Mouse (Mus musculus): ENCODE data around the gene Fam83g. TPM values are rescaled to one million over a fixed set of nuclear protein-coding genes. Genes with fewer than 3 reads are reported as not detected.

Gene Fam83g
- polyA plus RNA-seq, 1 experiment from 2014 or later = 0.56 TPM

GRCm38 (mm10) chr11:61686141-61686540, 2.2 kb downstream of the Fam83g start:
- no peak overlapping the region for H3K4me2 ChIP-seq (replicated peaks)
- H3K4me3 ChIP-seq = no peak overlapping the region
- 65% methylated on average over 2 of the region's 2 CpGs for WGBS
- H3K36me3 ChIP-seq = no peaks in the 10 kb centered on the region
- H3K27ac ChIP-seq = no peak overlapping the region
- no peak overlapping the region for H3K9ac ChIP-seq
- H3K4me1 ChIP-seq = peaks cover 9% of the 10 kb centered on the region; the same call in 1 of the 2 replicates
- peaks cover 42% of the 10 kb centered on the region for H3K27me3 ChIP-seq (replicated peaks)
- no peak for ATAC-seq (ENCODE audit: low FRiP score, low read depth)
- no peaks in the 10 kb centered on the region for H3K9me3 ChIP-seq

- H3K27ac ChIP-seq = no peak overlapping the region
- no peaks in the 10 kb centered on the region for H3K9me3 ChIP-seq
- H3K9ac ChIP-seq = no peak overlapping the region
- no peak overlapping the region for H3K4me2 ChIP-seq (replicated peaks)
- 41% methylated on average over 10 of the region's 10 CpGs for WGBS
- peaks cover 9% of the 10 kb centered on the region; the same call in 1 of the 2 replicates for H3K4me1 ChIP-seq
- ATAC-seq (ENCODE audit: low FRiP score, low read depth) = no peak
- H3K4me3 ChIP-seq = no peak overlapping the region
- peaks cover 42% of the 10 kb centered on the region for H3K27me3 ChIP-seq (replicated peaks)
- no peaks in the 10 kb centered on the region for H3K36me3 ChIP-seq
These were observed 3.1 kb downstream of the Fam83g start for GRCm38 (mm10) chr11:61686906-61687453.

- no peak for ATAC-seq (ENCODE audit: low FRiP score, low read depth)
- Histone ChIP-seq H3K4me1 (peaks cover 9% of the 10 kb centered on the region; the same call in 1 of the 2 replicates), H3K27me3 (replicated peaks) (peaks cover 42% of the 10 kb centered on the region), H3K4me3 (no peak overlapping the region), H3K4me2 (replicated peaks) (no peak overlapping the region), H3K9me3 (no peaks in the 10 kb centered on the region), H3K9ac (no peak overlapping the region), H3K27ac (no peak overlapping the region), H3K36me3 (no peaks in the 10 kb centered on the region)
- WGBS = 50% methylated on average over 2 of the region's 2 CpGs
These were observed 3.7 kb downstream of the Fam83g start for GRCm38 (mm10) chr11:61687595-61687994.

GRCm38 (mm10) chr11:61692996-61693395, 9.1 kb downstream of the Fam83g start:
- 90% methylated on average over 5 of the region's 5 CpGs for WGBS
- Histone ChIP-seq H3K4me2 (replicated peaks) (no peak overlapping the region), H3K36me3 (no peaks in the 10 kb centered on the region), H3K27me3 (replicated peaks) (no peaks in the 10 kb centered on the region), H3K4me1 (no peaks in the 10 kb centered on the region), H3K4me3 (no peak overlapping the region), H3K27ac (no peak overlapping the region), H3K9me3 (no peaks in the 10 kb centered on the region), H3K9ac (no peak overlapping the region)
- no peak for ATAC-seq (ENCODE audit: low FRiP score, low read depth)

GRCm38 (mm10) chr11:61698852-61699251, 15.0 kb downstream of the Fam83g start:
- Histone ChIP-seq H3K9ac (no peak overlapping the region), H3K4me2 (replicated peaks) (no peak overlapping the region), H3K27ac (no peak overlapping the region), H3K4me3 (no peak overlapping the region), H3K9me3 (no peaks in the 10 kb centered on the region), H3K27me3 (replicated peaks) (no peaks in the 10 kb centered on the region), H3K4me1 (peaks cover 17% of the 10 kb centered on the region; the same call in 1 of the 2 replicates), H3K36me3 (no peaks in the 10 kb centered on the region)
- no peak for ATAC-seq (ENCODE audit: low FRiP score, low read depth)

- Histone ChIP-seq H3K4me2 (replicated peaks) (no peak overlapping the region), H3K4me3 (no peak overlapping the region), H3K9ac (no peak overlapping the region), H3K36me3 (no peaks in the 10 kb centered on the region), H3K4me1 (peaks cover 17% of the 10 kb centered on the region; the same call in 1 of the 2 replicates), H3K27ac (no peak overlapping the region), H3K27me3 (replicated peaks) (no peaks in the 10 kb centered on the region), H3K9me3 (no peaks in the 10 kb centered on the region)
- ATAC-seq (ENCODE audit: low FRiP score, low read depth) = no peak
- WGBS = 88% methylated on average over 5 of the region's 5 CpGs
These were observed 15.6 kb downstream of the Fam83g start for GRCm38 (mm10) chr11:61699460-61699859.

GRCm38 (mm10) chr11:61699933-61700332, 16.0 kb downstream of the Fam83g start:
- Histone ChIP-seq H3K9me3 (no peaks in the 10 kb centered on the region), H3K4me2 (replicated peaks) (no peak overlapping the region), H3K4me3 (no peak overlapping the region), H3K4me1 (peaks cover 17% of the 10 kb centered on the region; the same call in 1 of the 2 replicates), H3K9ac (no peak overlapping the region), H3K27ac (no peak overlapping the region), H3K27me3 (replicated peaks) (no peaks in the 10 kb centered on the region), H3K36me3 (no peaks in the 10 kb centered on the region)
- 61% methylated on average over 4 of the region's 4 CpGs for whole genome bisulfite sequencing
- ATAC-seq (ENCODE audit: low FRiP score, low read depth) = 0 out of 2 replicates have a peak, but pooled peaks have one; percentile 9

GRCm38 (mm10) chr11:61701696-61702095, 17.8 kb downstream of the Fam83g start:
- H3K27me3 ChIP-seq (replicated peaks) = no peaks in the 10 kb centered on the region
- 40% methylated on average over 5 of the region's 5 CpGs for WGBS
- H3K36me3 ChIP-seq = no peaks in the 10 kb centered on the region
- H3K27ac ChIP-seq = no peak overlapping the region
- H3K4me1 ChIP-seq = peaks cover 17% of the 10 kb centered on the region; the same call in 1 of the 2 replicates
- H3K9ac ChIP-seq = no peak overlapping the region
- H3K4me3 ChIP-seq = no peak overlapping the region
- H3K9me3 ChIP-seq = no peaks in the 10 kb centered on the region
- H3K4me2 ChIP-seq (replicated peaks) = no peak overlapping the region
- ATAC-seq (ENCODE audit: low FRiP score, low read depth) = no peak

GRCm38 (mm10) chr11:61702494-61702893, 18.6 kb downstream of the Fam83g start:
- 96% methylated on average over 5 of the region's 5 CpGs for WGBS
- H3K9me3 ChIP-seq = no peaks in the 10 kb centered on the region
- H3K4me2 ChIP-seq (replicated peaks) = no peak overlapping the region
- ATAC-seq (ENCODE audit: low FRiP score, low read depth) = no peak
- H3K27ac ChIP-seq = no peak overlapping the region
- H3K4me1 ChIP-seq = peaks cover 17% of the 10 kb centered on the region; the same call in 1 of the 2 replicates
- no peak overlapping the region for H3K9ac ChIP-seq
- H3K36me3 ChIP-seq = no peaks in the 10 kb centered on the region
- no peaks in the 10 kb centered on the region for H3K27me3 ChIP-seq (replicated peaks)
- H3K4me3 ChIP-seq = no peak overlapping the region

- no peaks in the 10 kb centered on the region for H3K36me3 ChIP-seq
These were observed 21.7 kb downstream of the Fam83g start for GRCm38 (mm10) chr11:61705581-61705980.

GRCm38 (mm10) chr11:61706232-61706631, 22.3 kb downstream of the Fam83g start:
- Histone ChIP-seq H3K9me3 (no peaks in the 10 kb centered on the region), H3K4me1 (peaks cover 8% of the 10 kb centered on the region; the same call in 1 of the 2 replicates), H3K9ac (no peak overlapping the region), H3K4me2 (replicated peaks) (no peak overlapping the region), H3K27ac (no peak overlapping the region), H3K27me3 (replicated peaks) (no peaks in the 10 kb centered on the region), H3K36me3 (no peaks in the 10 kb centered on the region), H3K4me3 (no peak overlapping the region)
- no peak for ATAC-seq (ENCODE audit: low FRiP score, low read depth)
- 80% methylated on average over 4 of the region's 4 CpGs for WGBS

More at GRCm38 (mm10) chr11:61705581-61705980, 21.7 kb downstream of the Fam83g start:
- H3K9ac ChIP-seq = no peak overlapping the region
- no peaks in the 10 kb centered on the region for H3K9me3 ChIP-seq
- 81% methylated on average over 2 of the region's 2 CpGs for whole genome bisulfite sequencing
- no peak overlapping the region for H3K27ac ChIP-seq
- ATAC-seq (ENCODE audit: low FRiP score, low read depth) = no peak
- no peak overlapping the region for H3K4me2 ChIP-seq (replicated peaks)
- H3K4me1 ChIP-seq = peaks cover 11% of the 10 kb centered on the region; the same call in 1 of the 2 replicates
- no peak overlapping the region for H3K4me3 ChIP-seq
- H3K27me3 ChIP-seq (replicated peaks) = no peaks in the 10 kb centered on the region

- H3K27ac ChIP-seq = no peak overlapping the region
- 56% methylated on average over 3 of the region's 3 CpGs for WGBS
- H3K4me2 ChIP-seq (replicated peaks) = no peak overlapping the region
- H3K4me3 ChIP-seq = no peak overlapping the region
- no peak overlapping the region for H3K9ac ChIP-seq
- ATAC-seq (ENCODE audit: low FRiP score, low read depth) = no peak
- H3K36me3 ChIP-seq = no peaks in the 10 kb centered on the region
- H3K27me3 ChIP-seq (replicated peaks) = no peaks in the 10 kb centered on the region; the same call in 1 of the 2 replicates
- H3K4me1 ChIP-seq = no peaks in the 10 kb centered on the region
- no peaks in the 10 kb centered on the region for H3K9me3 ChIP-seq
These were observed 25.0 kb downstream of the Fam83g start for GRCm38 (mm10) chr11:61708928-61709327.

Data from neural tube, embryonic 12.5 days (tissue).